Mouse (Mus musculus) liver, embryonic 15.5 days (tissue): ENCODE measurements around the gene Efna5. TPM values are rescaled to one million over a fixed set of nuclear protein-coding genes. Genes with fewer than 3 reads are reported as not detected.

Experiments used
- ATAC-seq: fragments of 200-750 bp; cut with Nextera tagmentation; 2 replicates; pipeline ENCODE4 v1.8.0; 2017; ENCODE audit warnings: moderate number of reproducible peaks, mild to moderate bottlenecking, moderate library complexity; ENCODE audit not compliant: insufficient read depth
- H3K27ac ChIP-seq: fragments of 300-500 bp; sonication (generic); replicated peaks from 2 replicates; pipeline ENCODE4 v1.5.1; 2015; ENCODE audit warnings: mild to moderate bottlenecking, inconsistent platforms
- H3K27me3 ChIP-seq: fragments of 300-500 bp; sonication (generic); 2 replicates; pipeline ENCODE4 v1.6.1; 2015; ENCODE audit warnings: mild to moderate bottlenecking, inconsistent platforms
- H3K36me3 ChIP-seq: fragments of 300-500 bp; sonication (generic); replicated peaks from 2 replicates; pipeline ENCODE4 v1.6.1; 2015; ENCODE audit warnings: moderate library complexity, mild to moderate bottlenecking, inconsistent platforms
- H3K4me1 ChIP-seq: fragments of 300-500 bp; sonication (generic); replicated peaks from 2 replicates; pipeline ENCODE4 v1.6.1; 2015; ENCODE audit warnings: inconsistent platforms
- H3K4me2 ChIP-seq: fragments of 300-500 bp; sonication (generic); 2 replicates; pipeline ENCODE4 v1.6.1; 2015; ENCODE audit warnings: moderate library complexity, mild to moderate bottlenecking, inconsistent platforms
- H3K4me3 ChIP-seq: fragments of 300-500 bp; sonication (generic); replicated peaks from 2 replicates; pipeline ENCODE4 v1.5.1; 2015; ENCODE audit warnings: mild to moderate bottlenecking, inconsistent platforms
- H3K9ac ChIP-seq: fragments of 300-500 bp; sonication (generic); 2 replicates; pipeline ENCODE4 v1.6.1; 2015; ENCODE audit warnings: moderate library complexity, mild to moderate bottlenecking, inconsistent platforms
- H3K9me3 ChIP-seq: fragments of 300-500 bp; sonication (generic); replicated peaks from 2 replicates; pipeline ENCODE4 v1.6.1; 2016; ENCODE audit warnings: inconsistent platforms
- WGBS: fragments of 180-500 bp; shearing (Covaris S2); methylation state at CpG from one replicate; pipeline ENCODE4 v1.1.7; 2015; ENCODE audit warnings: mixed read lengths; ENCODE audit not compliant: insufficient replicate concordance; 5-methylcytosine and 5-hydroxymethylcytosine counted together
- polyA plus RNA-seq: library from polyadenylated mRNA; unstranded; fragments of >200 nt; fragmentation: Nextera tagmentation; extraction: Ambion mirVana; gene quantifications from 2 replicates; pipeline ENCODE4 v1.2.1, GENCODE M21; 2015

The Efna5 gene
- polyA plus RNA-seq, 1 experiment from 2014 or later: 1.6 TPM

DNA sequence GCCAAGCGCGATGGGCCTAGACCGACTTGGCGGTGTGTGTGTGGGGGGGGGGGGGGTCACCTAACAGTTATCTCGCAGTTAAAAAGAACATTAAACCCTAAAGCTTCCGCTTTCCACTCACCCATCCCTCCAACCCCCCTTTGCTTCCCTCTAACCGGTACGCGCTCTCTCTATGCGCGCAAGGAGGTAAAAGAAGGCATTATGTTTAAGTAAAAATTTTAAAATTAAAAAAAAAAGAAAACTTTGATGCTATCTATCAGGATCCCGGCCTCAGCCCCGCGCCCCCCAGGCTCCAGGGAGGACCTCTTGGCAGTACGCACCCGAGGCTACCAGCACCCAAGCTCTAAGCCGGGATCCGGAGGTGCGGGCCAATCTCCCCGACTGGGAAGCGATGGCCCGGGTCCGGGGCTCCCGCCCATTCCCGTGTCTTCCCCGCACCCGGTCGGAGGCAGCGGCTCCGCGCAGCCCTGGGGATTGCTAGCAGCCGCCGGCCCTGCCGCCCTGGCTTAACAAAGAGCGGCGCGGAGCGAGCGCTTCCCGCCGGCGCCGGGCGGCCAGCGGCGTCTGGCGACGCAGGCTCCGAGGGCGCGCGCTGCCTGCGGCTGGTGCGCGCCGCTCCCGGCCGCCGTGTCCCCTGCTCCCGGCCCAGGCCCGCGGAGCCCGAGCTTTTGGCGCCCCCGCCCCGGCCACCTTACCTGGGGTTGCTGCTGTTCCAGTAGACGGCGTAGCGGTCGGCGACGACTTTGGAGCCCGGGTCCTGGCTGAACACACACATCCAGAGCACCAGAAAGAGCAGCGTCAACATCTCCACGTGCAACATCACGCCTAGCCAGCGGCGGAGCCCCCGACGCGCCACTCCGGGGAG is 574 bp downstream of the Efna5 start:
- no peak for ATAC-seq
- WGBS: under 1% methylated on average over 82 of the region's 82 CpGs
- Histone ChIP-seq H3K9ac (no peak overlapping the region), H3K27ac (no peak overlapping the region), H3K36me3 (no peaks in the 10 kb centered on the region), H3K27me3 (peaks cover 80% of the 10 kb centered on the region), H3K4me2 (peak overlapping the region; percentile 74), H3K4me3 (peak overlapping the region; percentile 59), H3K4me1 (peaks cover 7% of the 10 kb centered on the region; the same call in 1 of the 2 replicates), H3K9me3 (no peaks in the 10 kb centered on the region)

DNA sequence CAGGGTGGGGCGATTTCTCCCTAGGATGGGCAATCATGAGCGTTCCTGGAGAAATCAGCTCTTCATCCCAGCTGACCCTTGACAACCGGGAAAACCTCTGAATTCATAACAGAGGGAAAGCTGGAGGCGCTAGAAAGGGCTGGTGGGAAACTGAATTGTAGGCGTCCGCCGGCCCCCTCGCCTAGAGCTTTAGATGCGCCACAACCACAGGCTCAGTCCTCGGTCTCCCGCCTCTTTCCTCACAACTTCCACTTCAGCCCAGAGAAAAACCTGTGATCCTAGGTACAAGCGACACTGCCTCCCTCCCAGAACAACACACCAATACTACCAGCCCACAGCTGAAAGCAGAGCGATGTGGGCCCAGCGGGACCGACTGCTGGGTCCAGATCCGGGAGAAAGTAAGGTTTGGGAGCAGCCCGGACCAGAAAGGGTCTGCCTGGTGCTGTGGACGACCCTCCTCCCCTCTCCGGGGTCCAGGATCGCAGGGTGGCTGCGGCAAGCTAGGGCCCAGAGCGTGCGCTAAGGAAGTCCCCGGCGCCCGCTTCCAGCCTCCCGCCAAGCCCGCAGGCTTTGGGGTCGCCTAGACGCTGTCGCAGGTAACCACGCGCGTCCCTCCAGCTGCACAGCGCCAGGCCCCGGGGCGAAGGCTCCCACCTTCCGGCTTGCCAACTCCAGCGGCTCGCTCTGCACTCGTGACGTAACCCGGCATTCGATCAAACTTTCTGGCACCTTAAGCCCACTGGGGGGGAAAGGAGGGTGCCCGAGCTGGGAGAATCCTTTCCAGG is 1.4 kb downstream of the Efna5 start:
- H3K9me3 ChIP-seq: no peaks in the 10 kb centered on the region
- H3K9ac ChIP-seq: no peak overlapping the region
- no peak overlapping the region for H3K27ac ChIP-seq
- ATAC-seq: no peak
- H3K27me3 ChIP-seq: peaks cover 75% of the 10 kb centered on the region
- peaks cover 7% of the 10 kb centered on the region; the same call in 1 of the 2 replicates for H3K4me1 ChIP-seq
- WGBS: 2% methylated on average over 45 of the region's 45 CpGs
- no peaks in the 10 kb centered on the region for H3K36me3 ChIP-seq
- peak overlapping the region; percentile 59 for H3K4me3 ChIP-seq
- peak overlapping the region; percentile 74 for H3K4me2 ChIP-seq

DNA sequence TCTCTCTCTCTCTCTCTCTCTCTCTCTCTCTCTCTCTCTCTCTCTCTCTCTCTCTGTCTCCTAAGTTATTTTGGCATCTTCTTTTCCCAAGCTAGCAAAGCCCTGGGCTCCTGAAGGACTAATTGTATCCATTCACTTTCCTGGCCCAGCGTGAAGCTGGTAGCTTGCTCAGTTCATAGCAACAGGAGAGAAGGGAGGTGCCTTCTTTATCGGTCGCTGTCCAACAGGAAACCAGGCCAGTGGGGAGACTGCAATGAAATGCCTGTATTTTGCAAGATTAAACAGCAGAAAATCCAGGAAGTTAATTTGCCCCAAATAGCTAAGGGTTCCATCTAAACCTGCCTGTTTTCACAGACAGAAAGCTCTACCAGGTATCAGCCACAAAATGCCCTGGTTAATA is 5.4 kb downstream of the Efna5 start:
- H3K36me3 ChIP-seq: no peaks in the 10 kb centered on the region
- peaks cover 35% of the 10 kb centered on the region for H3K27me3 ChIP-seq
- WGBS: 7% methylated on average over 3 of the region's 3 CpGs
- ATAC-seq: no peak
- H3K27ac ChIP-seq: no peak overlapping the region
- H3K4me2 ChIP-seq: no peak overlapping the region
- no peak overlapping the region for H3K4me3 ChIP-seq
- H3K4me1 ChIP-seq: 0 out of 2 replicates have a peak, but pooled peaks cover 3% of the 10 kb centered on the region
- H3K9me3 ChIP-seq: no peaks in the 10 kb centered on the region
- no peak overlapping the region for H3K9ac ChIP-seq

DNA sequence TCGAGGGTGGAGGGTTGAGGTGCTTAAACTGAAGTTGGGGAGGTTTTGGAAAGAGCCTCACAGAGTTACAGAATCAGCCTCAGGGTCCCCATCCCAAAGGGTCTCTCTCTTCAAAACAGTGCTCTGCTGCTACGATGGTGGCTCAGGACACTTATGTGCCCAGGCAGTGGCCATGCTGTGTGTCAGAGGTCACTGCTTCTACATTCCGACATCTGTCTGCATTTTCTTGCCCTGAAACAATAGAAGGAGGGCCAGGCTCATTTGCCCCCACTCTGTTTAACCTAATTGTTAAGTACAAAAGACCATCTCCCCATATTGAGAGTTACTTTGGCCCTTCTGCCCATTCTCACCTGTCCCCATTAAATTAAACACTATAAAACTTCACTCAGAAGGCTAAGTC is 9.2 kb downstream of the Efna5 start:
- no peak overlapping the region for H3K4me2 ChIP-seq
- ATAC-seq: no peak
- no peak overlapping the region for H3K4me3 ChIP-seq
- 56% methylated on average over 3 of the region's 3 CpGs for WGBS
- 0 out of 2 replicates have a peak, but pooled peaks cover under 1% of the 10 kb centered on the region for H3K27me3 ChIP-seq
- H3K27ac ChIP-seq: no peak overlapping the region
- no peaks in the 10 kb centered on the region for H3K4me1 ChIP-seq
- H3K9ac ChIP-seq: no peak overlapping the region
- no peaks in the 10 kb centered on the region for H3K36me3 ChIP-seq
- H3K9me3 ChIP-seq: no peaks in the 10 kb centered on the region

DNA sequence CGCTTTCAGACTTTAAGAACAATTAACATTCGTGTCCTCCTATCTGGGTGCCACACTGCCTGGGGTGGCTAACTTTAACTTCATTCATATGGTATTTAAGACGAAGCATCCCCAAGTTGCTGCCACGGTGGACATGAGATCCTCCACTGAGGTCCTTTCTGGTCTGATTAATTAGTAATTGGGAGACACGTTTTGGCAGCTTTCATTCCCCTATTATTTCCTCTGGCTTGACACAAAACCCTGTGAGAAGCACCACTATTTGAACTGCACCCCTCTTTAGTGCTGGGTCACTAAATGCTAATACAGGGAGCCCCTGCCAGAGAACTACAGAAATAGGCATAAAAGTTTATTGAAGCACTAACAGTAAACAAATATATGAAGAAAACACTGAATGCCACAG is 9.9 kb downstream of the Efna5 start:
- WGBS: 58% methylated on average over 5 of the region's 5 CpGs

DNA sequence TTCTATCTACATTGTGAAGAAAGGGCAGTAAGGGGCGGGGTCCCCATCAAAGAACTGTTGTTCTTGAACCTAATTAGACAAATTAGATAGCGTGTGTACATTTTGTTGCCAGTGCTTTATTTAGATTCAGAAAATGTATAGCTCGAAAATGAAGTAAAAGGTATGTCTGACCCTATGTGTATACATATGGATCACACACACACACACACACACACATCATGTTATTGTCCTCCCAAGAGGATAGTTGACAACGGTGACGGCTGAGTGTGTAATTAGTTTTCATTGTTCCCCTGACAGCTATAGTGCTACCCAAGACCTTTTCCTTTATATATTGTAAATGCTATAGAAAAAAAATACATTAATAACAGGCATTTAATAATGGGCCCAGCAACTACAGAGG is 10.7 kb downstream of the Efna5 start:
- ATAC-seq: no peak
- 67% methylated on average over 5 of the region's 5 CpGs for WGBS
- no peaks in the 10 kb centered on the region for H3K9me3 ChIP-seq
- H3K36me3 ChIP-seq: no peaks in the 10 kb centered on the region
- no peak overlapping the region for H3K4me2 ChIP-seq
- H3K4me3 ChIP-seq: no peak overlapping the region
- no peak overlapping the region for H3K9ac ChIP-seq
- H3K27me3 ChIP-seq: no peaks in the 10 kb centered on the region
- no peak overlapping the region for H3K27ac ChIP-seq
- H3K4me1 ChIP-seq: no peaks in the 10 kb centered on the region

More for the DNA sequence above, 9.9 kb downstream of the Efna5 start:
- Histone ChIP-seq H3K27me3 (no peaks in the 10 kb centered on the region), H3K36me3 (no peaks in the 10 kb centered on the region), H3K9me3 (no peaks in the 10 kb centered on the region), H3K4me3 (no peak overlapping the region), H3K4me2 (no peak overlapping the region), H3K4me1 (no peaks in the 10 kb centered on the region), H3K9ac (no peak overlapping the region), H3K27ac (no peak overlapping the region)
- ATAC-seq: no peak

DNA sequence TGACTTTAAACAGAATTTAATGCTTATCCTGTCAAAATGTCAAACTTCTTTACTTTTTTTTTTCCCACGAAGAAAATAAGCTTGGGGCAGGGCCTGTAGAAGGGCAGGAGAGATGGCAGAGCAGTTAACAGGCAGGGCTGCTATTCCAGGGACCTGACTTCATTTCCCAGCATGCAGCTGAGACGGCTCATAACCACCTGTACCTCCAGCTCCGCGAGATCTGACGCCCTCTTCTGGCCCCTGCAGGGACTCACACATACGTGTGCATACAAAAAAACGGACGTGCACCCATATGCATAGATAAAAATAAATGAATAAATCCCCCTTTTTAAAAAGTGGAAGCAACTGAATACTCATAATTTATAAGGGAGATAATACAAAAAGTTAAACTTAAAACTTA is 16.2 kb downstream of the Efna5 start:
- no peak overlapping the region for H3K9ac ChIP-seq
- no peak overlapping the region for H3K4me3 ChIP-seq
- no peak overlapping the region for H3K4me2 ChIP-seq
- no peak overlapping the region for H3K27ac ChIP-seq
- H3K36me3 ChIP-seq: no peaks in the 10 kb centered on the region
- WGBS: 71% methylated on average over 8 of the region's 8 CpGs
- ATAC-seq: no peak
- H3K4me1 ChIP-seq: no peaks in the 10 kb centered on the region
- no peaks in the 10 kb centered on the region for H3K9me3 ChIP-seq
- H3K27me3 ChIP-seq: no peaks in the 10 kb centered on the region

DNA sequence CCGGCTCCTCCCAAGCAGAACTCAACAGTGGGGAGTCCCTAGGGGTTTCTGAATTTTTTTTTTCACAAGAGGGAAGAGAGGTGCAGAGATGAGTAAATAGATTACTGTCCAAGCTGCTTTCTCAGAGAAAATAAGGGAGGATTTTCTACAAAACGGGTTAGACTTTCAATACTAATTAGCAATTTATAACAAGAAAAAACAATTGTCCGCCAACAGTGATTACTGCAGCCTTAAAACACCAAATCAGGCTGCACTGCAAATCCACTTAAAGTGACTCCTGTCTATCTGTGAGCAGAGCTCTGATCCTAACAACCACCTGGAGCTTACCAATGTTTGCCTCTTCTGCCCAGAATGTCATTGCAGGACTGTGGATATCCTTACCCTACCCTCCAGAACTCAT is 18.1 kb downstream of the Efna5 start:
- no peak for ATAC-seq
- no peak overlapping the region for H3K9ac ChIP-seq
- no peaks in the 10 kb centered on the region for H3K36me3 ChIP-seq
- 44% methylated on average over 3 of the region's 3 CpGs for WGBS
- no peaks in the 10 kb centered on the region for H3K4me1 ChIP-seq
- no peak overlapping the region for H3K27ac ChIP-seq
- H3K4me3 ChIP-seq: no peak overlapping the region
- H3K9me3 ChIP-seq: no peaks in the 10 kb centered on the region
- H3K4me2 ChIP-seq: no peak overlapping the region
- H3K27me3 ChIP-seq: no peaks in the 10 kb centered on the region

DNA sequence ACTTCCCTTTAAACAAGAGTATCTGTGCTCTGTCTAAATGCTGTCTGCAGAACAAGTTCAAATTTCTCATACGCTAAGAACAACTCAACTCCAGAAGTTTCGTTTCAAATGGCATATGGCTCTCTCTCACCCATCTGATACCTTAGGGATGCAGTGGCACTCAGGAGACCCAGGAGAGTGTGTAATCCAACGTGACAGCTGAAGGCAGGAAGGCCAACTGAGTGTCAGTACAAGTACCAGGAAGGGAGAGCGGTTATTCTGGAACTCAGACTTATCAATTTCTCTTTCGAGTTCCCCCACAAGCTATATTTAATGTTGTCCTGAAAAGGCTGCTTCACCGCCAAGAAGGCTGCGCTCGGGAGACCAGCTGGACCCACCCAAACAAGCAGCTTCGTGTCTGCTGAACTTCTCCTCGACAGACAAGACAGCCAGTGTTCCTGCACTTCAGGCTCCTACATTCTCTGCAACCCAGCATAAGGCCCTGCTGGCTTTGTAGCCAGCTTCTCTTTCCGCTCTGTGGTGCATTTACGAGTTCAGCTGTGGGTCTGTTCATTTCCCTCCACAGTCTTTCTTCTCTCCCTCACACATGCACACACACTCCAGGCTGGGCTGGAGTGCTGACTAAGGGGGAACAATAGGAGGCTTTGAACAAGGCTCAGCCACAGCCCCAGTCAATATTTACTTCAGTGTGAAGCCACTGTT is 18.7 kb downstream of the Efna5 start:
- H3K4me3 ChIP-seq: no peak overlapping the region
- H3K9ac ChIP-seq: no peak overlapping the region
- no peaks in the 10 kb centered on the region for H3K9me3 ChIP-seq
- no peaks in the 10 kb centered on the region for H3K36me3 ChIP-seq
- WGBS: 29% methylated on average over 12 of the region's 12 CpGs
- H3K4me1 ChIP-seq: no peaks in the 10 kb centered on the region
- no peak for ATAC-seq
- H3K4me2 ChIP-seq: no peak overlapping the region
- H3K27ac ChIP-seq: no peak overlapping the region
- H3K27me3 ChIP-seq: no peaks in the 10 kb centered on the region

DNA sequence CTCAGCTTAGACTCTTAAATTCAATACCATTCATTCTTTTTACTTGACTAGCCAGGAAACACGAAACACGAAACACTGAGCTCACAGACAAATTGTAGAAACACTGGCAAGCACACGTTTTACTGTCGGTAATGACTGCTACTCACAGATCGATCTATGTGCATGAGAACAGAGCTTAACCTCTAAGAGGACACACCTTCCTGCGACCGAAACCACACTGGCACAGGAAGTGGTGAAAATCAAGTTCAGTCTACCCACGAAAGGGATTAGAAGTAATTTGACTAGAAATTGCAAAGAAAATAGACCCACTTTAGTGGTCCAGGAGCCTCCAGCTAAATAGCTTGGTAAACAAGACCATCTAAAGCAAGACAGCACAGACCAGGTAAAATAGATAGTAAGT is 23.8 kb downstream of the Efna5 start:
- H3K27me3 ChIP-seq: no peaks in the 10 kb centered on the region
- H3K4me2 ChIP-seq: no peak overlapping the region
- ATAC-seq: no peak
- H3K27ac ChIP-seq: no peak overlapping the region
- no peaks in the 10 kb centered on the region for H3K9me3 ChIP-seq
- WGBS: 19% methylated on average over 8 of the region's 8 CpGs
- no peak overlapping the region for H3K9ac ChIP-seq
- no peaks in the 10 kb centered on the region for H3K4me1 ChIP-seq
- H3K4me3 ChIP-seq: no peak overlapping the region
- H3K36me3 ChIP-seq: no peaks in the 10 kb centered on the region

DNA sequence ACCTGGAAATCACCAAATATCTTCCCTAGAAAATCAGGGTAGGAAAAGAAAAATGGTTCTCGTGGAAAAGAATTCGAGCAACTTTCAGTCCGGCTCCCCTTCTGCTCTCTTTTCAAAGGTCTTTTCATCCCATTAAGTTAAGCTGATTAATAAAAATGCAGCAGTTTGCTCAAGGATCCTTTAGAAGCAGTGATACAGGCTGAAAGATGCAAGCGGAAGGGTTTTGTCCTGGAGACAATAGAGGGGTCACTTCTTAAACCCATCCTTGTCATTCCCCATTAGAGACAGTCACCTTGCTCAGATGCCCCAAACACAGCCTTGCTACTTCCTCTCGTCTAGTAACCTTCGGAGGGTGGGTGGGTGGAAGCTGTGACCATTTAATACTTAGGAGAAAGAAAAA is 27.4 kb downstream of the Efna5 start:
- no peak overlapping the region for H3K4me3 ChIP-seq
- no peak overlapping the region for H3K27ac ChIP-seq
- H3K4me2 ChIP-seq: no peak overlapping the region
- H3K27me3 ChIP-seq: no peaks in the 10 kb centered on the region
- no peak overlapping the region for H3K9ac ChIP-seq
- ATAC-seq: no peak
- no peaks in the 10 kb centered on the region for H3K4me1 ChIP-seq
- H3K9me3 ChIP-seq: no peaks in the 10 kb centered on the region
- WGBS: 37% methylated on average over 6 of the region's 6 CpGs
- H3K36me3 ChIP-seq: no peaks in the 10 kb centered on the region
